Mouse (Mus musculus) brown adipose tissue, adult 24 weeks (tissue): Measurements from ENCODE around the gene Auts2. TPM values are rescaled to one million over a fixed set of nuclear protein-coding genes. Genes with fewer than 3 reads are reported as not detected.

Source experiments
- H3K27ac ChIP-seq: fragments of 200-500 bp; replicated peaks from 2 replicates; pipeline ENCODE4 v1.5.1; 2012; ENCODE audit warnings: low read depth, mild to moderate bottlenecking, low read length
- H3K4me1 ChIP-seq: fragments of 200-500 bp; 2 replicates; pipeline ENCODE4 v1.6.1; 2012; ENCODE audit warnings: low read length, mixed read lengths; ENCODE audit not compliant: control insufficient read depth, insufficient read depth, insufficient read length
- H3K4me3 ChIP-seq: fragments of 200-500 bp; 2 replicates; pipeline ENCODE4 v1.5.1; 2012; ENCODE audit warnings: low read depth, mild to moderate bottlenecking, low read length, moderate library complexity; ENCODE audit not compliant: insufficient read depth
- polyA plus RNA-seq: library from polyadenylated mRNA; stranded (reverse); fragments of >200 nt; gene quantifications from 2 replicates; pipeline ENCODE4 v1.2.4, GENCODE M21; 2012; ENCODE audit not compliant: missing spikeins, insufficient read depth, insufficient read length

Auts2 gene
- polyA plus RNA-seq, 1 experiment = 2.4 TPM

GRCm38 (mm10) chr5:132163960-132164359 lies 379.2 kb downstream of the Auts2 start:
- Histone ChIP-seq H3K27ac (no peak overlapping the region), H3K4me1 (no peaks in the 10 kb centered on the region), H3K4me3 (no peak overlapping the region)

- Histone ChIP-seq H3K4me3 (no peak overlapping the region), H3K4me1 (no peaks in the 10 kb centered on the region), H3K27ac (no peak overlapping the region)
Observed at GRCm38 (mm10) chr5:132162206-132162533, 381.0 kb downstream of the Auts2 start.

GRCm38 (mm10) chr5:132161338-132162205 lies 381.6 kb downstream of the Auts2 start:
- Histone ChIP-seq H3K27ac (no peak overlapping the region), H3K4me1 (no peaks in the 10 kb centered on the region)

GRCm38 (mm10) chr5:132144181-132144580 lies 399.0 kb downstream of the Auts2 start:
- no peaks in the 10 kb centered on the region for H3K4me1 ChIP-seq
- no peak overlapping the region for H3K27ac ChIP-seq
- no peak overlapping the region for H3K4me3 ChIP-seq

More at GRCm38 (mm10) chr5:132161338-132162205, 381.6 kb downstream of the Auts2 start:
- H3K4me3 ChIP-seq = no peak overlapping the region

GRCm38 (mm10) chr5:132140816-132141215 lies 402.3 kb downstream of the Auts2 start:
- Histone ChIP-seq H3K27ac (no peak overlapping the region), H3K4me3 (no peak overlapping the region), H3K4me1 (no peaks in the 10 kb centered on the region)

GRCm38 (mm10) chr5:132135941-132136663 lies 407.0 kb downstream of the Auts2 start:
- Histone ChIP-seq H3K4me1 (no peaks in the 10 kb centered on the region), H3K4me3 (no peak overlapping the region), H3K27ac (no peak overlapping the region)

- H3K4me3 ChIP-seq = no peak overlapping the region
- no peak overlapping the region for H3K27ac ChIP-seq
- no peaks in the 10 kb centered on the region for H3K4me1 ChIP-seq
Observed at GRCm38 (mm10) chr5:132131948-132132347, 411.2 kb downstream of the Auts2 start.

GRCm38 (mm10) chr5:132130577-132130976 lies 412.6 kb downstream of the Auts2 start:
- Histone ChIP-seq H3K4me1 (no peaks in the 10 kb centered on the region), H3K27ac (no peak overlapping the region), H3K4me3 (no peak overlapping the region)

GRCm38 (mm10) chr5:132126626-132127025 lies 416.5 kb downstream of the Auts2 start:
- Histone ChIP-seq H3K27ac (no peak overlapping the region), H3K4me1 (no peaks in the 10 kb centered on the region), H3K4me3 (no peak overlapping the region)

GRCm38 (mm10) chr5:132115631-132116030 lies 427.5 kb downstream of the Auts2 start:
- Histone ChIP-seq H3K27ac (no peak overlapping the region), H3K4me1 (no peaks in the 10 kb centered on the region), H3K4me3 (no peak overlapping the region)

- no peak overlapping the region for H3K27ac ChIP-seq
- no peaks in the 10 kb centered on the region for H3K4me1 ChIP-seq
- H3K4me3 ChIP-seq = no peak overlapping the region
Observed at GRCm38 (mm10) chr5:132114561-132115301, 428.4 kb downstream of the Auts2 start.

- H3K4me3 ChIP-seq = no peak overlapping the region
- no peaks in the 10 kb centered on the region for H3K4me1 ChIP-seq
- H3K27ac ChIP-seq = no peak overlapping the region
Observed at GRCm38 (mm10) chr5:132113480-132113879, 429.7 kb downstream of the Auts2 start.

GRCm38 (mm10) chr5:132112666-132113065 lies 430.5 kb downstream of the Auts2 start:
- H3K27ac ChIP-seq = no peak overlapping the region
- no peaks in the 10 kb centered on the region for H3K4me1 ChIP-seq
- no peak overlapping the region for H3K4me3 ChIP-seq

GRCm38 (mm10) chr5:132102426-132102825 lies 440.7 kb downstream of the Auts2 start:
- Histone ChIP-seq H3K27ac (no peak overlapping the region), H3K4me3 (no peak overlapping the region), H3K4me1 (peaks cover 7% of the 10 kb centered on the region; the same call in 1 of the 2 replicates)

- H3K27ac ChIP-seq = no peak overlapping the region
Observed at GRCm38 (mm10) chr5:132098461-132098860, 444.7 kb downstream of the Auts2 start.

More at GRCm38 (mm10) chr5:132098461-132098860, 444.7 kb downstream of the Auts2 start:
- Histone ChIP-seq H3K4me3 (no peak overlapping the region), H3K4me1 (peaks cover 7% of the 10 kb centered on the region; the same call in 1 of the 2 replicates)
